Mouse (Mus musculus) spleen, postnatal 0 days (tissue): ENCODE data around the gene Prg2. TPM values are rescaled to one million over a fixed set of nuclear protein-coding genes. Genes with fewer than 3 reads are reported as not detected.

Experiments used
- polyA plus RNA-seq: library from polyadenylated mRNA; unstranded; fragments of >200 nt; fragmentation: Nextera tagmentation; extraction: Ambion mirVana; gene quantifications from 2 replicates; pipeline ENCODE4 v1.2.1, GENCODE M21; 2015

The Prg2 gene
- polyA plus RNA-seq = 9.3 and 11.5 TPM in 2 replicates

DNA sequence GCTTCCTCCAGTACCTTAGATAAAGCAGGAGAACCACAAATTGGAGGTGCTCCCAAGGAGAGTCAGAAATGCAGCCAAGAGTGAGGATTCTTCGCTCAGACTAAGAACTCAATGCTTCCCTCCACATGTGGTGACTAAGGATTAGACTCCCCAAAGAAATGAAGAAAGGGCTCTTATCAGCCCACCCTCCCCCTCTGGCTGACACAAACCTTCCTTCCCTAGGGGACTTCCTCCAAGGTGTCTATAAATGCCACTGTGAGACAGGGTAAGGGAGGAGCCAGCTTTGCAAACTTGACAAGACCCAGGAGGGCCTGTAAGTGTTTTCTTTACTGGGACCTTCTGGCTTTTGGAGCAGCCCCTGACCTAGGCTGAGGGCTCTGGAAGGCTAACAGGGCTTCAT is at the start of gene Prg2:
Gene Prg2, plus strand, starts transcription at position 274 of the 400 bp plus-strand sequence.

DNA sequence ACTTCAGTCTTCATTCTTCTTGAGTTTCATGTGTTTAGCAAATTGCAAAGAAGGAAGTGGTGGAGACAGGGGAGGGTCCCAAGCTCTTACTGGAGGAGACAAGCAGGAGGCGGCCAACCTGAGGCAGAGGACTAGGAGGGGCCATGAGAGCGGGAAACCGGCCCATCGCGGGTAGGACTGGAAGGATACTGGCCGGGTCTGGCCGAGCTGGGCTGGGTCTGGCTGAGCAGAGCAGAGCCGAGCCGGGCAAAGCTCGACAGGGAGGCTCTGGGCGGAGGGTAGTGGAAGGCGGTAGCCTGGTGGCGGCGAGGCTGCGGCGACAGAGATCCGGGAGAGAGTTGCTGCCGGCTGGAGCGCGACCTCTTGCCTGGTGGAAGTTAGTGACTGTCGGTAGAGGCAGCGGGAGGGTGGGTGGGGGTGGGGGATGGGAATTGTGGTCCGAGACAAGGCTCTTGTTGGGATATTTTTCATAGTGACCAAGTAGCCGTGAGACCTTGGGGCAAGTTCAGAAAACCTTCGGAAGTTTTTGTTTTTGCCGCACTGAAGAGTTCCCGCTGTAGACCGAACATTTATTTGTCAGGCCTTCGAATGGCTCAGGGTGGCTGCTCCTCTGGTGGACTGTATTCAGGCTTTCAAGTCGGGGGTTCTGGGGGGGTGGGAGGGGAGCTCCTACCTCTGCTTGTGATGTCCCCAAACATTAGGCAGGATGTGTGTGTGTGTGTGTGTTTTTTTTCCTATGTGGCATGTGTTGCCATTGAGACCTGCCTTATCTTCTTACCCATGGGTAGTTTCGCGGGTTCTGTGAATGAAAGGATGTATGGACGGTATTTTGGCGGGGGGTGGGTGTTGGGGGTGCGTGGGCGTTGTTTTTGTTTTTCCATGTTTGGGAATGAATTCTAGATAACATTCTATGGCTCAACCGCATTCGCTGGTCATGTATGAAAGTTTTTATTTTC is 43.5 kb upstream of the Prg2 start, which contains the start of gene Slc43a3:
Gene Slc43a3, plus strand, starts transcription at position 106 of the 956 bp plus-strand sequence.

DNA sequence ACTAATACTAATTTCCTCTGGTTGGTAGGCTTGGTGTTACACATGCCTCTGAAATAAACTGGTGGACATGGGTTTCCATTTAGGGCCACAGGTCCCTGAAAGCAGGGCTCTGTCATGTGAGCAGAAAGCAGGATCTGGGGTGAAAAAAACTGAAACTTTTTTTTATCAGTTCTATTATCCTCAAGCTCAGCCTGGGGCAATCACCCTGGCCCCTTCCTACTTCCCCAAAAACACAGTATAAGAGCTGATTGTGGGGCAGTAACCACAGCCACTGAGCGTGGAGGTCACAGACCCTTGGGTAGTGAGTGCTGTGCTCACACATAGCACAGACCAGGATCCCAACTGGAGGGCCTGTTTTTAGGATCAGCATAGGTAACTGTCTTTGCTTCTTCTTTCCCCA is 7.7 kb downstream of the Prg2 start, which contains the start of gene Prg3:
Gene Prg3, plus strand, starts transcription at position 286 of the 400 bp plus-strand sequence.

Other genes starting within 250 kb of the Prg2 start
- gene Ypel4, start 246.4 kb upstream of the Prg2 start, polyA plus RNA-seq = 43.9 and 44.8 TPM in 2 replicates
- gene Gm19426, start 236.8 kb upstream of the Prg2 start, polyA plus RNA-seq = 3.4 and 3.5 TPM in 2 replicates
- gene Serping1, start 205.0 kb upstream of the Prg2 start, polyA plus RNA-seq = 57.2 and 70.1 TPM in 2 replicates
- gene Ube2l6, start 181.6 kb upstream of the Prg2 start, polyA plus RNA-seq = 407 and 411 TPM in 2 replicates
- 0.11 and 0.15 TPM in 2 replicates for gene Smtnl1, start 157.8 kb upstream of the Prg2 start, polyA plus RNA-seq
- 48.2 and 52.4 TPM in 2 replicates for gene Timm10, start 153.5 kb upstream of the Prg2 start, polyA plus RNA-seq
- 117 and 135 TPM in 2 replicates for gene Slc43a1, start 141.6 kb upstream of the Prg2 start, polyA plus RNA-seq
- gene Rtn4rl2, start 93.8 kb upstream of the Prg2 start, polyA plus RNA-seq = 0.16 and 0.49 TPM in 2 replicates
- gene Slc43a3, start 43.9 kb upstream of the Prg2 start, polyA plus RNA-seq = 107 and 119 TPM in 2 replicates
- gene Prg3, start 7.8 kb downstream of the Prg2 start, polyA plus RNA-seq = 1.6 and 3.1 TPM in 2 replicates
- 167 and 180 TPM in 2 replicates for gene Ssrp1, start 56.8 kb downstream of the Prg2 start, polyA plus RNA-seq
- gene P2rx3, start 57.0 kb downstream of the Prg2 start, polyA plus RNA-seq = 0.32 and 0.45 TPM in 2 replicates
- gene Tnks1bp1, start 67.6 kb downstream of the Prg2 start, polyA plus RNA-seq = 6.3 and 8.5 TPM in 2 replicates
- 28.2 and 35.2 TPM in 2 replicates for gene Aplnr, start 155.8 kb downstream of the Prg2 start, polyA plus RNA-seq
- gene Lrrc55, start 216.7 kb downstream of the Prg2 start, polyA plus RNA-seq = 0.08 and 0.12 TPM in 2 replicates